Mouse (Mus musculus) heart, postnatal 25 days (tissue): ENCODE results near the gene Tnfsf4. TPM values are rescaled to one million over a fixed set of nuclear protein-coding genes. Genes with fewer than 3 reads are reported as not detected.
A peak's percentile ranks its signal among the peaks of the same experiment; 100 is the strongest.

Source experiments
- DNase-seq: peaks from one replicate; pipeline ENCODE4 v3.0.0; 2022; ENCODE audit warnings: low spot score
- intact Hi-C: fragments of 180-260 bp; cut with DNase I; formaldehyde crosslinking; loops from one replicate; pipeline ENCODE4 v1.15.1; 2025
- total RNA-seq, 2 experiments: library from RNA; stranded (reverse); gene quantifications; 2 replicates each; pipeline ENCODE4 v1.2.3; 2021

Gene Tnfsf4
- total RNA-seq, 2 experiments from 2014 or later: not detected

GRCm38 (mm10) chr1:161444858-161445257 lies 49.6 kb downstream of the Tnfsf4 start:
- DNase-seq: no peak
- intact Hi-C loops: no loop called here

GRCm38 (mm10) chr1:161451683-161452245 lies 56.6 kb downstream of the Tnfsf4 start:
- no peak for DNase-seq
- intact Hi-C loops: no loop called here

DNA sequence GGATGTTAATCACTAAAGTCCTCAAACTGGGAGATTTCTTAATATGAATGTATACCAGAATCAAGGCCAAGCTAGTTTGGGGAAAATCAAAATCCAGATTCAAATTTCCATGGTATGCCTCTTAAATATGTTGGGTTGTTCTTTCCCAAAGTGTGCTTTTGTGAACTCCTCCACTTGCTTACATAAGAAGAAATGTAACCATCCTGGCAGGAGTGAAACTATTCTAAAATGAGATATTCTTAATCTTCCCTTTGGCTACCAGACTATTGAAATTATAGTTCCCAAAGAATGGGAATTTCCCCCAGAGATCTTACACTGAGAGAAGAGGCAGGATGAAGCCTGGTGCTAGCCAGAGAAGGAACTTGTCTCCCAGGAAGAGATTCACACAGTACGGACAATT lies 57.0 kb downstream of the Tnfsf4 start:
- intact Hi-C loops: no loop called here
- DNase-seq: no peak

- DNase-seq: peak; percentile 35
- intact Hi-C loops: no loop called here
Observed at GRCm38 (mm10) chr1:161463388-161464085, 68.3 kb downstream of the Tnfsf4 start.

Other genes with a start within 250 kb of the Tnfsf4 start
- gene Tex50, start 236.1 kb upstream of the Tnfsf4 start, total RNA-seq: not detected
- 100 to 1,000 TPM; 265 to 283 TPM for gene Prdx6, start 144.2 kb upstream of the Tnfsf4 start, total RNA-seq
- under 1 TPM in 1 of 2 experiments, not detected in 1; 0.11 TPM for gene Tnfsf18, start 99.2 kb downstream of the Tnfsf4 start, total RNA-seq